Mouse (Mus musculus): Measurements from ENCODE around the gene Atxn1. TPM values are rescaled to one million over a fixed set of nuclear protein-coding genes. Genes with fewer than 3 reads are reported as not detected.

Gene Atxn1
- polyA plus RNA-seq, 1 experiment from 2014 or later, result 6.3 TPM

DNA sequence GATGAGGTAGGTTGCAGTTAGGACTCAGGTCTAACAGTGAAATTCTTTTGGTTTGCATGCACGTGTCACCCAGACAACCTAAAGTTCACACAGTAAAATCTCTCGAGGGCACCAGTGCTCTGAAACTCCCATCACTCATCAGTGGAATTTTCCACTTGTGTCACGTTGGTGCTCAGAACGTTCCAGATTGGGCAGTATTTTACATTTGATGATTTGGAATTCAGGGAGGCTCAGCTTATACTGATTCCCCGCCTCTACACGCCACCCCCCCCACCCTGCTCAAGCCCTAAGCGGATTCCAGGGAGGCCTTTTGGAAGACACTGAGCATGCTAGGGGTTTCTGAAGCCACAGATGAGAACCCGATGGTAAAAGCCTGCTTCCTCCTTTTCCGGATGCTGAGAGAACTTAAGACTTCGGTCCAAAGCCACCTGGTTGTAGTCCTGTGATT is 81.0 kb downstream of the Atxn1 start:
- 82% methylated on average over 10 of the region's 10 CpGs for WGBS

DNA sequence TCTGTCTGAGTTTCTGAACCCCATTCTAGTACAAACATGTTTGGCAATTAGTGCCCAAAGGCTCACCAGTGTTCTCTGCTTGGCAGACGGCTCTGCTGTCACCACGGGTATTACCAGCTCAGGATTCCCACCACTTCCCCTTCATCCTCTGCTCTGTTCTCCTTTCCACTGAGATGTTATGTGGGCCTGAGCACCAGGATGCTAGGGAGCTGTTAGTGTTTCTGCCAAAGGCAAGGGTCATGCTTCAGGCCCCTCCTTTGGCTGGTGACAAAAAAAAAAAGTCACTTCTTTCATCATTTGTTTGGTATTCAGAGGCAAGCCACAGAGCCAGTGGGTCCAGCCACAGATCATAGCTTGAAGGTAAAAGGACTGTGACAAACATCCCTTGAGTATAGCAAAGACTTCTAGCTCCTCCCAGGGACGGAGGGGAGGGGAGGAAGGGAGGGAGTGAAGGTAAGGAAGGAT is 81.8 kb downstream of the Atxn1 start:
- no peak for ATAC-seq
- H3K36me3 ChIP-seq, result no peaks in the 10 kb centered on the region
- H3K9me3 ChIP-seq, result no peaks in the 10 kb centered on the region
- H3K27ac ChIP-seq, result no peak overlapping the region
- no peak overlapping the region for H3K4me3 ChIP-seq (replicated peaks)
- WGBS, result 44% methylated on average over 3 of the region's 3 CpGs
- H3K4me1 ChIP-seq (replicated peaks), result peaks cover 27% of the 10 kb centered on the region
- H3K9ac ChIP-seq (replicated peaks), result no peak overlapping the region
- H3K4me2 ChIP-seq (replicated peaks), result no peak overlapping the region
- peaks cover 10% of the 10 kb centered on the region; the same call in 1 of the 2 replicates for H3K27me3 ChIP-seq

More for the DNA sequence above, 81.0 kb downstream of the Atxn1 start:
- Histone ChIP-seq H3K9me3 (no peaks in the 10 kb centered on the region), H3K27ac (no peak overlapping the region), H3K4me3 (replicated peaks) (no peak overlapping the region), H3K4me2 (replicated peaks) (no peak overlapping the region), H3K9ac (replicated peaks) (no peak overlapping the region), H3K36me3 (no peaks in the 10 kb centered on the region), H3K4me1 (replicated peaks) (peaks cover 27% of the 10 kb centered on the region), H3K27me3 (peaks cover 10% of the 10 kb centered on the region; the same call in 1 of the 2 replicates)
- ATAC-seq, result no peak

DNA sequence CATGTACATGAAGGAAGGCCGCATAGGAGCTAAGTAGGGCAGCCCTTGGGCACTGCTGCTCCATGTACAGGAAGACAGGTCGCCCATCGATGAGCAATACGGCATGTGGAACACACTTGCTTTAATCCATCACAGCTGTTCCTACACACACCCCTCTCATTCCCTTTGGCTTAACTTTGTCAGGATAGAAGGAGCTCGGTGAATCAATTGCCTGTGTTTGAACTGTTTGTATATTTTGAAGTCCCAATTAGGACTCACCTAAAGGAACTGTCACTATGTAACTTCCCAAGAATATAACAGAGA is 84.3 kb downstream of the Atxn1 start:
- Histone ChIP-seq H3K9ac (replicated peaks) (no peak overlapping the region), H3K27me3 (peaks cover 12% of the 10 kb centered on the region; the same call in 1 of the 2 replicates)

DNA sequence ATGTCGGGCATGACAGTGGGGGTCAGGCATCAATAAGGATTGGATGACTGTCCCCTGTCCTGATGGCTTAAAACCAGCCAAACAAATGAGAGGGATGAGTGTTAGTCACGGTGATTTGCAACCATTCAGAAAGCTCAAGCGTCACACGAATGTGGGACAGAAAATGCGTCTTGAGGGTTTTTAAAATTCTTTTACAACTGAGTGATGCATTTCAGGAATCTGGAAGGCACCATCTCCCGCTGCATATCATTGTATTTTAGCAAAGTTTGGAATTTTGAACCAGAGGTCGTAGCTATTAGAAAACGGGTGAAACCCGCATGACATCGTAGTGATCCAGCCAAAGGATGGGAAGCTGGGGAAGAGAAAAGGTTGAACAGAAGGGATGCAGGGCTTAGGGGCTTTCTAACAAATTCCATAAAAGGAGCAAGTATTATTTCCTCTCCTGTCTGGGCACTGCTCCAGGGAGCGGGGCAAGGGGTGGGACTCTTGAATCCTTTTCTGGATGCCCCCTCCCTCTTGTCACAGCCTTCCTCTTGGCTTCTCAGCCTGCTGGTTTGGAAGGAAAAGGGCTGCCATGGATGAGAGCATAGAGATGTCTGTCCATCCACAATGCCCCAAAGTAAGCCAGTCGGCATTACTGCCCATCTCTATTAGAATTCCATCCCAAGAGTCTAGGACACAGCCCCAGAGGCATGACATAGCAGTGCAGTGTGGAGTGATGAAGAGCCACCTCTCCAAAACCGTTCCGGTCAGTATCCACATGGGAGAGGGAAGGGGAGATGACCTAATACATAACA is 84.9 kb downstream of the Atxn1 start:
- Histone ChIP-seq H3K9me3 (no peaks in the 10 kb centered on the region), H3K4me2 (replicated peaks) (no peak overlapping the region), H3K4me3 (replicated peaks) (no peak overlapping the region), H3K27ac (no peak overlapping the region), H3K27me3 (peaks cover 12% of the 10 kb centered on the region; the same call in 1 of the 2 replicates), H3K4me1 (replicated peaks) (peaks cover 27% of the 10 kb centered on the region), H3K36me3 (no peaks in the 10 kb centered on the region), H3K9ac (replicated peaks) (no peak overlapping the region)
- 42% methylated on average over 14 of the region's 14 CpGs for WGBS
- ATAC-seq, result peak; percentile 43; the same call in 1 of the 2 replicates

More for the DNA sequence above, 84.3 kb downstream of the Atxn1 start:
- 69% methylated on average over 5 of the region's 5 CpGs for WGBS
- no peak overlapping the region for H3K4me3 ChIP-seq (replicated peaks)
- no peaks in the 10 kb centered on the region for H3K36me3 ChIP-seq
- no peak overlapping the region for H3K4me2 ChIP-seq (replicated peaks)
- no peaks in the 10 kb centered on the region for H3K9me3 ChIP-seq
- peaks cover 27% of the 10 kb centered on the region for H3K4me1 ChIP-seq (replicated peaks)
- no peak for ATAC-seq
- no peak overlapping the region for H3K27ac ChIP-seq

DNA sequence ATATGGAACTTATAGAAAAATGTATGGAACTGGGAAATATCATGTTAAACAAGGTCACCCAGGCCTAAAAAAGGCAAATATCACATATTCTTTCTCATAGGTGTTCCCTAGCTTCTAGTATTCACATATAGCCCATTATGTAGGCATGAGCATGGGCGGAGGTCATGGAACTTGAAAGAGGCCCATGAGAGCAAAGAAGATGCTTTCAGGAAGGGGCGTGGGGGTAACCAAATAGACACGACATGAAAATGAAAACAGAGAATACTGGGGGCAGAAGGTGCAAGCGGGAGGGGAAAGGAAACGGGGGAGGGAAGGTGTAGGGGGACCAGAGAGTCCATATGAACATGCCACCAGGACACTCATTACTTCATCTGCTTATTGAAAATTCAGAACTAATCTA is 87.9 kb downstream of the Atxn1 start:
- H3K4me3 ChIP-seq (replicated peaks), result no peak overlapping the region
- H3K36me3 ChIP-seq, result no peaks in the 10 kb centered on the region
- peaks cover 21% of the 10 kb centered on the region for H3K4me1 ChIP-seq (replicated peaks)
- no peak for ATAC-seq
- 90% methylated on average over 5 of the region's 5 CpGs for WGBS
- peaks cover 5% of the 10 kb centered on the region; the same call in 1 of the 2 replicates for H3K27me3 ChIP-seq
- H3K27ac ChIP-seq, result no peak overlapping the region
- H3K9ac ChIP-seq (replicated peaks), result no peak overlapping the region
- H3K9me3 ChIP-seq, result no peaks in the 10 kb centered on the region
- H3K4me2 ChIP-seq (replicated peaks), result no peak overlapping the region

DNA sequence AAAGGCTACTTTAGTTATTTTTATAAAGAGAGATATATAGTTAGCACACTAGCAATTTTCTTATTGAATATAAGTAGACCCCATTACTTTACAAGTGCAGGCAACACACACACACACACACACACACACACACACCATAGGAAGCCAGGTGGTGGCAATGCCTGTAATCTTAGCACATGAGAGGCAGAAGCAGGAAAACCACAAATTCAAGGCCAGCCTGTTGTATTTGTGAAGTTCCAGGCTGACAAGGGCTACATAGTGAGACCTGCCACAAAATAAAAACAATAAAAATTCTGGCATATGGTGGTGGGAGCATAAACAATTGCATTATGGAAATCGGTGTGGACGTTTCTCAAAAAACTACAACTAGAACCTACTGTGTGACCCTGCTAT is 88.4 kb downstream of the Atxn1 start:
- Histone ChIP-seq H3K27me3 (peaks cover 5% of the 10 kb centered on the region; the same call in 1 of the 2 replicates), H3K4me1 (replicated peaks) (peaks cover 21% of the 10 kb centered on the region), H3K27ac (no peak overlapping the region), H3K36me3 (no peaks in the 10 kb centered on the region), H3K4me3 (replicated peaks) (no peak overlapping the region), H3K9me3 (no peaks in the 10 kb centered on the region), H3K4me2 (replicated peaks) (no peak overlapping the region), H3K9ac (replicated peaks) (no peak overlapping the region)
- 85% methylated on average over 2 of the region's 2 CpGs for WGBS
- ATAC-seq, result no peak

DNA sequence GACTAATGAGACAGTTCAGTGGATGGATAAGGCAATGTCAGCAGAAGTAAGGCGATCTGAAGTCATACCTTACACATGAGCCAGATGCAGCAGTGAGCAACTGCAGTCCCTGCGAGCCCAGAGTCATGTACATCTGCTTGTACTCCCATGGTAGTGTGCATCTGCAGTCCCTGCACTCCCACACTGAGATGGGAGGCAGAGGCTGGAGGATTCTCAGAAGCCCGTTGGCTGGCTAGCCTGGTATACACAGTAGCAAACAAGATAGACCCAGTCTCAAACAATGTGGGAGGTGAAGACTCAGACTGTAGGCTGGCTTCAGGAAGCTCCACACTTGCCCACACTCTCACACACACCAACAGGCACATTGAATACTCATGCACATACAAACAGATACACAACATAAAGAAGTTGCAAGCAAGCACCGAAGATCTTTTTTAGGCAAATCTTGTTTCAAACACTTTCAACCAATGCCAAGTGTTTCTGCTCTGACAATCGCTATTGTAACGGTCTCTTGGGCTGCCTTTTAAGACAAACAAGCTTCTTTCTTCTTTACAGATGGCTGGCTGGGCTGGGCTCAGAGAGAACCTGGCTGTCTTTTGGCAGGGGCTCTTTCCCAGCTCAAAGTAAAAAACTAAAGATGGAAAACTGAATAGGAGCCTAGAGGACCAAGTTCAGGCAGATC is 89.0 kb downstream of the Atxn1 start:
- Histone ChIP-seq H3K4me2 (replicated peaks) (no peak overlapping the region), H3K4me1 (replicated peaks) (peaks cover 16% of the 10 kb centered on the region), H3K4me3 (replicated peaks) (no peak overlapping the region), H3K36me3 (no peaks in the 10 kb centered on the region), H3K27ac (no peak overlapping the region), H3K9me3 (no peaks in the 10 kb centered on the region), H3K27me3 (peaks cover 5% of the 10 kb centered on the region; the same call in 1 of the 2 replicates), H3K9ac (replicated peaks) (no peak overlapping the region)
- ATAC-seq, result no peak
- WGBS, result 62% methylated on average over 6 of the region's 6 CpGs

DNA sequence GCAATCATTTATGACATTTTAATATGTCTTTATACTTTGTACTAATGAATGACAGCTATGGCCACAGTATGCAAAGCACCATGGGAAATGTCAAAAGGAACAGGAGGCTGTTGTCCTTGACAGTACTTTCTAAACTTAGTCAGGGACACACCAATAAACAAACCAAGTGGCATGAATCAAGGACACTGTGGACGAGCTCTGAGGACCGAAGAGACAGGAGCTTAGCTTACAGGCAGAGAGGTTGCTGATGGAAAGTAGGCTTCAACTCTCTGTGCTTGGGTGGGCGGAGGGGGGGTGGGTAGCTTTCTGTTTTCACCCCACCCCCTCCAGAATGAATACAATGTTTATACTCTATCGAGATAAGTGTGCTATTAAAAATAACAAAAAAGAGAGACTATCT is 90.6 kb downstream of the Atxn1 start:
- Histone ChIP-seq H3K9me3 (no peaks in the 10 kb centered on the region), H3K9ac (replicated peaks) (no peak overlapping the region), H3K36me3 (no peaks in the 10 kb centered on the region), H3K27me3 (0 out of 2 replicates have a peak, but pooled peaks cover 3% of the 10 kb centered on the region), H3K27ac (no peak overlapping the region), H3K4me2 (replicated peaks) (no peak overlapping the region), H3K4me1 (replicated peaks) (no peaks in the 10 kb centered on the region), H3K4me3 (replicated peaks) (no peak overlapping the region)
- 94% methylated on average over 4 of the region's 4 CpGs for WGBS
- no peak for ATAC-seq

DNA sequence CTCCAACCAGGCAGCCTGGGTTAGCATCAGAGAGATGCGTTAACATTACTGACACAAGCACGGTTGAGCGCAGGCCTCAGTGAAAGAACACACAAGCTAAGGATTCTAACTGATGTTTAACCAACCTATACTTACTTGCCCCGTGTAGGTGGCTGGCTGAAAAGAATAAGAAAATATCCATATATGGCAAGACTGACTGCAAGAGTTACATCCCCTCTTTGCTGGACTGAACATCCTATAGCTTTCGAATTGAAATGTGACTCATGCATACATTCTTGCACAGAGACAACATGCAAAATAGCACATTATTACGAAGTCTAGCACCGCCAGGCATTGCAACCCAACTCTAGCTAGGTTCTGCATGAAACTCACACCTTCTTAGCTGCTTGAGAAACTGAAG is 91.8 kb downstream of the Atxn1 start:
- H3K4me2 ChIP-seq (replicated peaks), result no peak overlapping the region
- no peaks in the 10 kb centered on the region for H3K36me3 ChIP-seq
- no peaks in the 10 kb centered on the region for H3K4me1 ChIP-seq (replicated peaks)
- no peak overlapping the region for H3K27ac ChIP-seq
- ATAC-seq, result no peak
- H3K27me3 ChIP-seq, result 0 out of 2 replicates have a peak, but pooled peaks cover 3% of the 10 kb centered on the region
- H3K9ac ChIP-seq (replicated peaks), result no peak overlapping the region
- no peak overlapping the region for H3K4me3 ChIP-seq (replicated peaks)
- WGBS, result 91% methylated on average over 7 of the region's 7 CpGs
- no peaks in the 10 kb centered on the region for H3K9me3 ChIP-seq

DNA sequence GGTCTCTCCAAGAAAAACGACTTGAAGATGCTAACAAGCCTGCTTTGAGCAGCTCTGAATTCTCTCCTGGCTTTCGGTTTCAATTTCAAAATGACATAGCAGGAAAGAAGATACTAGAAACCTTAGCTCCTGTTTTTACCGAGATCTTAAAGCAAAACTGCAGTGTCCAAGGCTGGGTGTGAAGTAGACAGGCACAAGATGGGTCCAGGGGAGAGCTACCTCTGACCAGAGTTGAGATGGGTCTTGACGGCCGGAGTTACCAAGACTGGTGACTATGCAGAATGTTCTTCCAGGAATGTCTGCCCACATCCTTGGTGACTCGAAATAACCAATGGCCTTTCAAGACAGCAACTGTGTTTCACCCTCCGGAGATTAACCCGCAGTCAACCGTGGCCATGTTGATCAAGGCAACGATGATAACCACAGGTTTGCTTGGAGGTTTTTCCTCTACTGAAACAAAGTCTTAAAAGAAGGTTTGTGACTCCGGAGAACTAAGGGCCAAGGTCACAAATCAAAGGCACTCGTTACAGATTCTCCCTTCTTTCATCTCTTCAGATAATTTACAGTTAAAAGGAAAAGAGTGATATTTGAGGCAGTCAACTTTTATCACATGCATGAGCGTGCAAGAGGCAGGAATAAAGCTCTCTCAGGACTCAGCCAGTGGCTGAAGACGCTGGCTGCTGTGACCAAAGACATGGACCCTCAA is 92.6 kb downstream of the Atxn1 start:
- Histone ChIP-seq H3K27me3 (0 out of 2 replicates have a peak, but pooled peaks cover 3% of the 10 kb centered on the region), H3K4me2 (replicated peaks) (no peak overlapping the region), H3K4me3 (replicated peaks) (no peak overlapping the region), H3K27ac (no peak overlapping the region), H3K9me3 (no peaks in the 10 kb centered on the region), H3K36me3 (no peaks in the 10 kb centered on the region), H3K4me1 (replicated peaks) (no peaks in the 10 kb centered on the region), H3K9ac (replicated peaks) (no peak overlapping the region)
- ATAC-seq, result no peak
- 85% methylated on average over 14 of the region's 14 CpGs for WGBS

DNA sequence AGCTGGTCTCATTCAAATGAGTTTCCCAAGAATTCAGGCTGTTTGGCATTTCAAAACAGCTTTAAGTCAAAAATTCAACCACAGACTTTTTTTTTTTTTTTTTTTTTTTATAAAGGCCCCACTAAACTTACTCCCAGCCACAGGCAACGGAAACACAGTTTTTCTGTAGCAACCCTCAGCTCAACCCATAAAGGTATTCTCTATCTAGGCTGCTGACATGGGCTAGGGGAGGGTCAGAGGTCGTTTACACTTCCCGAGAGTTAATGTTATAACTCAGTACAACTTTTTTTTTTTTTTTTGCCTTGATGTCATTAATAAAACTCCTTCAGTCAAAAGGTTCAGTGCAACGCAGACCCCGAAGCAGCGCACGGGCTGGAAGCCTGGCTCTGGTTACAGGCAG is 93.3 kb downstream of the Atxn1 start:
- no peak overlapping the region for H3K4me3 ChIP-seq (replicated peaks)
- H3K27ac ChIP-seq, result no peak overlapping the region
- no peak overlapping the region for H3K9ac ChIP-seq (replicated peaks)
- H3K4me2 ChIP-seq (replicated peaks), result no peak overlapping the region
- no peaks in the 10 kb centered on the region for H3K9me3 ChIP-seq
- 87% methylated on average over 7 of the region's 7 CpGs for WGBS
- H3K36me3 ChIP-seq, result no peaks in the 10 kb centered on the region
- no peak for ATAC-seq
- no peaks in the 10 kb centered on the region for H3K4me1 ChIP-seq (replicated peaks)
- H3K27me3 ChIP-seq, result 0 out of 2 replicates have a peak, but pooled peaks cover 4% of the 10 kb centered on the region

DNA sequence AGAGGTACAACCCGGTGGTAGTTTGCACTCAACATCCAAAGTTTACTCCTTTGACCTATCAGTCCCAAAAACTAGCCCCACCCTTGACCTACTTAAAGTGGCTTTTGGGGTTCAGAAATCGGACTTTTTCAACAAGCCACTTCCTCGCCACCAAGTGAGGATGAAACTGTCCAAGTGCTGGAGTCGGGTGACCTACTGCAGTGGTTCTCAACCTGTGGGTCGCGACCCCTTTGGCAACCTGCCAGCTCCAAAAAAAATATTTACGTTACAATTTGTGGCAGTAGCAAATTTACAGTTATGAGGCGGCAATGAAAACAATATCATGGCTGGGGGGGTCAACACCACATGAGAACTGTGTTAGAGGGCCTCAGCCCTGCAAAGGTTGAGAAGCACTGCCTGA is 95.9 kb downstream of the Atxn1 start:
- H3K27me3 ChIP-seq, result peaks cover 14% of the 10 kb centered on the region
- no peak overlapping the region for H3K4me2 ChIP-seq (replicated peaks)
- 90% methylated on average over 8 of the region's 8 CpGs for WGBS
- H3K27ac ChIP-seq, result no peak overlapping the region
- no peaks in the 10 kb centered on the region for H3K4me1 ChIP-seq (replicated peaks)
- H3K4me3 ChIP-seq (replicated peaks), result no peak overlapping the region
- no peaks in the 10 kb centered on the region for H3K9me3 ChIP-seq
- no peak for ATAC-seq
- H3K9ac ChIP-seq (replicated peaks), result no peak overlapping the region
- H3K36me3 ChIP-seq, result no peaks in the 10 kb centered on the region
